Mouse (Mus musculus) midbrain, embryonic 13.5 days (tissue): ENCODE data around the gene Pawr. TPM values are rescaled to one million over a fixed set of nuclear protein-coding genes. Genes with fewer than 3 reads are reported as not detected.

Source experiments
- ATAC-seq: fragments of 200-750 bp; cut with Nextera tagmentation; 2 replicates; pipeline ENCODE4 v1.8.0; 2017; ENCODE audit warnings: mild to moderate bottlenecking, moderate TSS enrichment, moderate library complexity
- H3K27ac ChIP-seq: fragments of 300-500 bp; sonication (generic); 2 replicates; pipeline ENCODE4 v1.5.1; 2015; ENCODE audit warnings: inconsistent platforms, mild to moderate bottlenecking, moderate library complexity
- H3K27me3 ChIP-seq: fragments of 300-500 bp; sonication (generic); 2 replicates; pipeline ENCODE4 v1.6.1; 2015; ENCODE audit warnings: mild to moderate bottlenecking, inconsistent platforms
- H3K36me3 ChIP-seq: fragments of 300-500 bp; sonication (generic); 2 replicates; pipeline ENCODE4 v1.6.1; 2015; ENCODE audit warnings: mild to moderate bottlenecking, inconsistent platforms
- H3K4me1 ChIP-seq: fragments of 300-500 bp; sonication (generic); replicated peaks from 2 replicates; pipeline ENCODE4 v1.6.1; 2015; ENCODE audit warnings: inconsistent platforms
- H3K4me2 ChIP-seq: fragments of 300-500 bp; sonication (generic); replicated peaks from 2 replicates; pipeline ENCODE4 v1.6.1; 2015; ENCODE audit warnings: moderate library complexity, mild to moderate bottlenecking, inconsistent platforms
- H3K4me3 ChIP-seq: fragments of 300-500 bp; sonication (generic); replicated peaks from 2 replicates; pipeline ENCODE4 v1.5.1; 2015; ENCODE audit warnings: mild to moderate bottlenecking, inconsistent platforms
- H3K9ac ChIP-seq: fragments of 300-500 bp; sonication (generic); replicated peaks from 2 replicates; pipeline ENCODE4 v1.6.1; 2015; ENCODE audit warnings: mild to moderate bottlenecking, inconsistent platforms
- H3K9me3 ChIP-seq: fragments of 300-500 bp; sonication (generic); 2 replicates; pipeline ENCODE4 v1.6.1; 2016; ENCODE audit warnings: mild to moderate bottlenecking, inconsistent platforms
- WGBS: fragments of 180-500 bp; shearing (Covaris S2); methylation state at CpG from one replicate; pipeline ENCODE4 v1.1.7; 2015; 5-methylcytosine and 5-hydroxymethylcytosine counted together
- polyA plus RNA-seq: library from polyadenylated mRNA; unstranded; fragments of >200 nt; fragmentation: Nextera tagmentation; extraction: Ambion mirVana; gene quantifications from 2 replicates; pipeline ENCODE4 v1.2.1, GENCODE M21; 2015

Gene Pawr
- polyA plus RNA-seq, 1 experiment from 2014 or later, result 4.0 TPM

DNA sequence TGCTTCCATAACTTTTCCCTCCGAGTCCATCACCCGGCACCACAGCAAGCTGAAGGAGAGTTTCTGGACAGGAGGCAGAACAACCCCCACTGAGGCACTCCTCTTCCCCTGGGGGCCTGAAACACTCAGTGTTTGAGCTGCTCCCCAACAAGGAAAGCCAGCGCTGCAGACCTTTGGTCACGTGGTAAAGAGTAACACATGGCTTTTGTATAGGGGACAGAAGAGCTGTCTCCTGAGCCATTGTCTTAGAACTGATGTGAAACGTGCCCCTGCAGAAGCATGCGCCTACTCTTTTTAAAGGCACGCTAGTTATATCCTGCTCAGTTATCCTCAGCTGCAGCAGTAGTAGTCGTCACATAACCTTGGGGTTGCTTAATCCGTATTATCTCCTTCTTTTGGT lies 32.0 kb downstream of the Pawr start:
- Histone ChIP-seq H3K27me3 (no peaks in the 10 kb centered on the region), H3K4me2 (no peak overlapping the region), H3K27ac (no peak overlapping the region), H3K36me3 (no peaks in the 10 kb centered on the region), H3K4me3 (no peak overlapping the region), H3K4me1 (peaks cover 13% of the 10 kb centered on the region; the same call in 1 of the 2 replicates), H3K9ac (no peak overlapping the region), H3K9me3 (peaks cover 10% of the 10 kb centered on the region; the same call in 1 of the 2 replicates)
- no peak for ATAC-seq
- 42% methylated on average over 9 of the region's 9 CpGs for WGBS

DNA sequence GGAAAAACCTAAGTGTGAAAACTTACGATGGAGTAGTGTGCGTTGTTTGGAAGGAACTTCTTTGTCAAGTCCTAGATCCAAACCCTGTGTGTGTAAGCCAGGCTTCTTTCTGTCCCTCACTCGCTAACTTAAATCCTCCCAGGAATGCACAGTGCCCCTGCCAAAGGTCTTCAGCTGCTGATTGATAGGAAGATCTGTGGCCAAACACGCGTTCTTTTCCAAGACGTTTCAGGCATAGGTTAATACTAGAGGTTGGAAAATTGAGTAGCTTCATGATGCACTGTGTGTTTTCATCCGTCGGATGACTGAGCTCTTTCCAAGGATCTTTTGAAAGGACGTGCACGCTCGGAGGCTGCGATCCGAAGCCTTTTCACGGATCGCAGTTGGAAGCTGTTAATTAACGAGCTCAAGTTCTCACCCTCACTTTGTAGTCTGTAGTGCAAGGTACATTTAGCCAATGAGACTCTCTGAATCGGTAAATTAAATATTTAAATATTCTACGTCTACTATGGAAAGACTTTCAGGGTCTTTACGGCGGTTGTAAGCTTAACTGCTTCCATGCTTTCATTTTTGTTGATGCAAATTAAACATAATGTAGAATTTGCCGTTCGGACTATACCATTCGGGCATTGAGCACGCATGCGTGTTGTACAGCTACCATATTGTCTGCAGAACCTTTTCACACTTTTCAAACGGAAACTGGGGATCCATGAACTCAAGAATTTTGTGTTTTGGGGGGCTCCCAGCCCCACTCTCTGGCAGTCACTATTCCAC lies 33.2 kb downstream of the Pawr start:
- Histone ChIP-seq H3K4me2 (no peak overlapping the region), H3K27ac (no peak overlapping the region), H3K4me1 (peaks cover 13% of the 10 kb centered on the region; the same call in 1 of the 2 replicates), H3K36me3 (no peaks in the 10 kb centered on the region), H3K4me3 (no peak overlapping the region), H3K9ac (no peak overlapping the region), H3K9me3 (peaks cover 8% of the 10 kb centered on the region; the same call in 1 of the 2 replicates), H3K27me3 (no peaks in the 10 kb centered on the region)
- ATAC-seq, result no peak
- 73% methylated on average over 26 of the region's 26 CpGs for WGBS

DNA sequence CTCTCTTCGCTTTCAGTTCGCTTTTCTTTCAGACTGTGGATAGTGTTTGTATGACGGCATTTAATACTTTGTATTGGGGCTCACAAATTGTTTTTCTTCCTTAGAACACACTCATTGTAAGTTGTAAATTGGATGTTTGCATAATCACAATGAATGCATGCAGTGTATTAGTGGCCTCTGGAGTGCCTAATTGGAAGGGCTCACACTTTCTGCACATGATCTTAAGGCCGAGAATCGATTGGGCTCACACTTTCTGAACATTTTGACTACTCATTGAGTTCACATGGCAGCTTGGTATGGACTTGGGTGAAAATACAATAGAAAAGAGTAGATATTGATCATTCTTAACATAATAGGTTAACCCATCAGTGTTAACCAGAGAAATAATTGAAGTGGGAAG lies 34.3 kb downstream of the Pawr start:
- Histone ChIP-seq H3K4me2 (no peak overlapping the region), H3K36me3 (no peaks in the 10 kb centered on the region), H3K4me3 (no peak overlapping the region), H3K27me3 (no peaks in the 10 kb centered on the region), H3K27ac (no peak overlapping the region), H3K9ac (no peak overlapping the region), H3K4me1 (peaks cover 9% of the 10 kb centered on the region; the same call in 1 of the 2 replicates), H3K9me3 (peaks cover 8% of the 10 kb centered on the region; the same call in 1 of the 2 replicates)
- ATAC-seq, result no peak
- 96% methylated on average over 5 of the region's 5 CpGs for WGBS

DNA sequence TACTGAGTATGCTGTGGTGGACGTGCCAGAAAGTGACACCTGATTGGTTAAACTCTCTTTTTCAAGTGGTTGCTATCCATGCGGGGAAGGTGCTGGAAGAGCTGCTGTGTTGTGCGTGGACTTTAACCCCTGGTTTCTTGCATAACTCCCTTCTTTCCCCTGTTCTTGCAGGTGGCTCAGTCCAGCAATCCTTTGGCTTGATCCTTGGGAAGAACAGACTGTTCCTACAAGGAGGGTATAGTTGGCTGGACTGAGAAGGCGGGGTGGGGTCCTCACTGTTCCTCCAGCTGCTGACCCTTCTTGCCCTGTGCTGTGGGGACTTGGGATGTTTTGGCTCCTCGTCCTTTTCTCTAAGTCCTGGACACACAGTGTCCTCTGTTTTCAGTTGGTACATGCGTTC lies 36.4 kb downstream of the Pawr start:
- peaks cover 4% of the 10 kb centered on the region; the same call in 1 of the 2 replicates for H3K4me1 ChIP-seq
- no peak overlapping the region for H3K27ac ChIP-seq
- H3K9me3 ChIP-seq, result peaks cover 8% of the 10 kb centered on the region; the same call in 1 of the 2 replicates
- H3K9ac ChIP-seq, result no peak overlapping the region
- no peaks in the 10 kb centered on the region for H3K27me3 ChIP-seq
- no peak for ATAC-seq
- no peak overlapping the region for H3K4me3 ChIP-seq
- 91% methylated on average over 6 of the region's 6 CpGs for WGBS
- no peaks in the 10 kb centered on the region for H3K36me3 ChIP-seq
- H3K4me2 ChIP-seq, result no peak overlapping the region

DNA sequence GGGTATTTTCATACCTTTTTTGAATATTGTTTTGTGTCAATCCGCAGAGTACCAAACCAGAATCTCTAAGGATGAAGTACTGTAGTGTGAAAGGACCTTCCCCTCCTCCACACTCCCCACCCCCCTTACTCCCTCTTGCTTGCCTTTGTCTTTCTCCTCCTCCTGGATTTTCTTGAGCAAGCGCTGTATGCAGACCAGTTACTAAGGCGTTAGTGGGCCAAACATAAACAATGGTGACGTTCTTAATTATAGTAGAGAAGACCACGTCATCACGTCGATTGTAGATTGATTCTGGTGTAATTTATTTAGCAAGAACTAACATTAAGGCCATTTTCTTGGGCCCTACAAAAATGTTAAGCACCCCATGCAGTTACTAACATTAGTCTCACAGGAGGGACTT lies 40.3 kb downstream of the Pawr start:
- no peak overlapping the region for H3K4me2 ChIP-seq
- no peaks in the 10 kb centered on the region for H3K27me3 ChIP-seq
- H3K9ac ChIP-seq, result no peak overlapping the region
- no peak overlapping the region for H3K4me3 ChIP-seq
- no peaks in the 10 kb centered on the region for H3K4me1 ChIP-seq
- ATAC-seq, result no peak
- WGBS, result 62% methylated on average over 7 of the region's 7 CpGs
- peaks cover 4% of the 10 kb centered on the region; the same call in 1 of the 2 replicates for H3K9me3 ChIP-seq
- H3K36me3 ChIP-seq, result 0 out of 2 replicates have a peak, but pooled peaks cover 3% of the 10 kb centered on the region
- no peak overlapping the region for H3K27ac ChIP-seq

DNA sequence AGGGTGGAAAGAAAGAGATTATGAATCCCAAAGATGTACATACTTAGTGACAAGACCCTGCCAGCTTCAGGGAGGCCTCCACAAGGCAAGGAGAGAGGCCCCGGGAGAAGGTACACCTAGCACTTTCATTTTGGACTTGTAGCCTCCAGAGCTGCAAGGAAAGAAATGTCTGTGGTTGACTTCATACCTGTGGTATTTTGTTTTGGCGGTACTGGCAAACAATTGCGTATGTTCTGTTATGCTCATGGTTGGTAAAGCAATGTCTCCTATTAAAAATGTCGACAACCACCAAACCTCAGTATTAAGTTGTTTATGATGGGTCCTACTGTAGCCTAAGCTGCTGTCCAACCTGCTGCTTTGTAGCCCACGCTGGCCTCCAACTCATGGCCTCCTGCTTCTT lies 40.9 kb downstream of the Pawr start:
- no peak overlapping the region for H3K27ac ChIP-seq
- peaks cover 4% of the 10 kb centered on the region; the same call in 1 of the 2 replicates for H3K9me3 ChIP-seq
- 0 out of 2 replicates have a peak, but pooled peaks cover 3% of the 10 kb centered on the region for H3K36me3 ChIP-seq
- no peaks in the 10 kb centered on the region for H3K27me3 ChIP-seq
- H3K4me3 ChIP-seq, result no peak overlapping the region
- H3K4me2 ChIP-seq, result no peak overlapping the region
- ATAC-seq, result no peak
- no peaks in the 10 kb centered on the region for H3K4me1 ChIP-seq
- H3K9ac ChIP-seq, result no peak overlapping the region
- WGBS, result 97% methylated on average over 5 of the region's 5 CpGs

DNA sequence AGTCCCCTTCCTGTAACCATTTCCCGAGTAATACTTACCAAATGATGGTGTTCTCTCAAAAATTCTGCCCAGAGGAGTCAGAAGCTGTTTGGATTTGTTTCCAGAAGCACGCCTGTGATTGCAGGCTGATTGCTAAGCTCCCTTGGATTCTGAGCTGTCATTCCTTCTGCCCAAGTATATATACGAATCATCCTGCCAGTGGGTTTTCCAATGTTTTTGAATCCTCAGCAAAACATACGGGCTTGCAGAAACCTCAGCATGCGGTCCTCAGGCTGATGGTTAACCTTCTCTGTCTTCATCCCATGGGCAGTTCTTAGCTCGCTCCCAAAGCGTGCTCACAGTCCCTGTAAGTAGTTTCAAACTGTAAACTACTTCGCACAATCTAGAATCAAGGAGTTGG lies 43.9 kb downstream of the Pawr start:
- WGBS, result 93% methylated on average over 8 of the region's 8 CpGs
- ATAC-seq, result no peak

DNA sequence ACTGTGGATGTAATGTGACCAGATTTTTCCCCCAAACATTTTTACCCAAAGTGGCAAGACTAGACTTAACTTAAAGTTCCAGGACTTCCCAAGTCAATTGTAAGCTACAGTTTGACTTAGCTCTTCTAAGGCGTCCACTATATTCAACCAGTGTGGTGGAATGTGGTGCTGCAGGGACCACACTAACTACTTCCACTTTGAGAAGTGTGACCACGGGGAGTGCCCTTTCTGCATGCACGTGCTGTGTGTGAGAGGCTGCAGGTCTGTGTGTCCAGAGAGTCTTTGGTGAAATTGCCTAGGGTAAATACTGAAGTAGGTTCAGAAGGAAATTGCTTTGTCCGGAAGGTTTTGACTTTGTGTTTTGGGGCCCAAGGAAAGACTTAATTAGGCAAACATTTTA lies 44.4 kb downstream of the Pawr start:
- Histone ChIP-seq H3K4me2 (no peak overlapping the region), H3K27me3 (no peaks in the 10 kb centered on the region), H3K4me1 (no peaks in the 10 kb centered on the region), H3K27ac (no peak overlapping the region), H3K36me3 (0 out of 2 replicates have a peak, but pooled peaks cover 3% of the 10 kb centered on the region), H3K9ac (no peak overlapping the region), H3K4me3 (no peak overlapping the region), H3K9me3 (peaks cover 4% of the 10 kb centered on the region; the same call in 1 of the 2 replicates)
- ATAC-seq, result no peak
- WGBS, result 96% methylated on average over 4 of the region's 4 CpGs

More for the DNA sequence above, 43.9 kb downstream of the Pawr start:
- Histone ChIP-seq H3K27me3 (no peaks in the 10 kb centered on the region), H3K4me3 (no peak overlapping the region), H3K4me2 (no peak overlapping the region), H3K9me3 (peaks cover 4% of the 10 kb centered on the region; the same call in 1 of the 2 replicates), H3K36me3 (0 out of 2 replicates have a peak, but pooled peaks cover 3% of the 10 kb centered on the region), H3K9ac (no peak overlapping the region), H3K27ac (no peak overlapping the region), H3K4me1 (no peaks in the 10 kb centered on the region)

DNA sequence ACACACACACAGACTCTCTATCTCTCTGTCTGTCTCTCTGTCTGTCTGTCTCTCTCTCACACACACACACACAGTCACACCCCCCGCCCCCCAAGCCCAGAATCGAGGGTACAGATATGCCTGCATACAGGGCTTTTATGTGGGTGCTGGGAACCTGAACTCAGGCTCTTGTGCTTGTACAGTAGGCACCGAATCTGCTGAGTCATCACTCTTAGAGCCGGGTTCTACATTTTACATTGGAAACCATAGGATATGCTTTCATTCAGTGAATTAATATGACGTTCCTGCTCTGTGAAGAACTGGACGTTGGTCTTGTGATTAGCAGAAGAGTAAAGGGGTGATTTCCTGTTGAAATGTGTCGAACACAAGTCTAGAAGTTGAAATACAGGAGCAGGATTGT lies 45.4 kb downstream of the Pawr start:
- no peaks in the 10 kb centered on the region for H3K4me1 ChIP-seq
- 94% methylated on average over 7 of the region's 7 CpGs for WGBS
- H3K36me3 ChIP-seq, result 0 out of 2 replicates have a peak, but pooled peaks cover 3% of the 10 kb centered on the region
- ATAC-seq, result no peak
- no peak overlapping the region for H3K27ac ChIP-seq
- H3K9ac ChIP-seq, result no peak overlapping the region
- no peaks in the 10 kb centered on the region for H3K27me3 ChIP-seq
- H3K4me2 ChIP-seq, result no peak overlapping the region
- H3K9me3 ChIP-seq, result peaks cover 4% of the 10 kb centered on the region; the same call in 1 of the 2 replicates
- no peak overlapping the region for H3K4me3 ChIP-seq

DNA sequence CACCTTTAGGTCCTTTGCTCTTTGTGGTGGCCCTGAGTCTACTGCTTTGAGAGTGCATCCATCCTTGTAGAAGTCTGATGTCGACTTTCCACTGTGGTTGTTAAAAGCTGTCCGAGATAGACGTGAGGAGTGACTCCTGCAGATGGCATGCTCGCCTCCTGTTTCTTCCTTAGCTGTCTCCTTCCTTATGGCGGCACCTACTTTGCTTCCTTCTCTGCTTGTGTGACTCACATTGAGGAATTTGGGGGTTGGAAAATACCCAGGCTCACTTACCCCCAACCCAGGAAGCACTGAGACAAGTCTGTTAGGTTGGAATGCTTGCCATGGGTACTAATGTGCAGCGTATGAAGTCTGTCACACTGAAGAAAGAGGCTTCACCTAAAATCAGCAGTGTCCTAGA lies 46.1 kb downstream of the Pawr start:
- no peak overlapping the region for H3K27ac ChIP-seq
- no peak overlapping the region for H3K4me3 ChIP-seq
- H3K4me2 ChIP-seq, result no peak overlapping the region
- H3K9ac ChIP-seq, result no peak overlapping the region
- no peaks in the 10 kb centered on the region for H3K4me1 ChIP-seq
- 0 out of 2 replicates have a peak, but pooled peaks cover 3% of the 10 kb centered on the region for H3K36me3 ChIP-seq
- WGBS, result 96% methylated on average over 6 of the region's 6 CpGs
- no peak for ATAC-seq
- no peaks in the 10 kb centered on the region for H3K27me3 ChIP-seq
- peaks cover 4% of the 10 kb centered on the region; the same call in 1 of the 2 replicates for H3K9me3 ChIP-seq

DNA sequence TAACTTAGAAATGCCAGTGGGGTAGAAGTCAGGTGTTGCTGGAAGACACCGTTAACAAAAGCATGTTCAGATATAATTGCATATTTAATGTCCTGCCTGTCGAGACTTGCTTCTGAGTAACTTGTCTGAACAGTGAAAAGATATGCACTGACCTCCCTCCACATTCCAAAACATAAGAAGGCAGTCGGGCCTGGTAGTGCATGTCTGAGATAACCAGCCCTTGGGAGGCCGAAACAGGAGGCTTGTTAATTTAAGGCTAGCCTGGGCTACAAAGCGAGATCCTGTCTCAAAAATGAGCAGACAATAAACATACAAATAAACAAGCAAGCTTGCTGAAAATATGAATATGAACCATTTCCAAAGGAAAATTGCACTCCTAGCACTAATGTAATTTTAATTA lies 46.6 kb downstream of the Pawr start:
- Histone ChIP-seq H3K4me2 (no peak overlapping the region), H3K27me3 (no peaks in the 10 kb centered on the region), H3K4me1 (no peaks in the 10 kb centered on the region), H3K27ac (no peak overlapping the region), H3K9ac (no peak overlapping the region), H3K36me3 (0 out of 2 replicates have a peak, but pooled peaks cover 3% of the 10 kb centered on the region), H3K9me3 (peaks cover 4% of the 10 kb centered on the region; the same call in 1 of the 2 replicates), H3K4me3 (no peak overlapping the region)
- 91% methylated on average over 5 of the region's 5 CpGs for WGBS
- ATAC-seq, result no peak

DNA sequence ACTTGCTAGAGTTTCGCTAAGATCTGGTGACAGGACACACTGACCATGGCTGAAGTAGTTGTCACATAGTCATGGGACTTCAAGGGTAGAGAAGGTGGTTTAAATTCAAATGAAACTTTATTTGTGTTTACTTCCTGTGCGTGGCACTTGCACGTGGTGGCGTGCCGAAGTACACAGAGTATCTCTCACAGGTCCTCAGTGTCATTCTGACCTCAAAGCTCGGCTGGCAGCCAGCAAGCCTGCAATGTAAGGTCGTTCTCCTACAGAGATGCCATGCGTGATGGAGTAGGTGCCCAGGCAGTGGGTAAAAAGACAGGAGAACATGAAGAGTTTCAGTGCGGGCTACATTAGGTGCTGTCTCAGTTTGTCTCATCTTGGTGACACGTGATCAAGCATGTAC lies 48.8 kb downstream of the Pawr start:
- 0 out of 2 replicates have a peak, but pooled peaks cover 5% of the 10 kb centered on the region for H3K4me1 ChIP-seq
- no peak overlapping the region for H3K9ac ChIP-seq
- WGBS, result 93% methylated on average over 10 of the region's 10 CpGs
- H3K27me3 ChIP-seq, result no peaks in the 10 kb centered on the region
- no peak for ATAC-seq
- H3K4me3 ChIP-seq, result no peak overlapping the region
- no peaks in the 10 kb centered on the region for H3K36me3 ChIP-seq
- H3K4me2 ChIP-seq, result no peak overlapping the region
- H3K9me3 ChIP-seq, result no peaks in the 10 kb centered on the region
- no peak overlapping the region for H3K27ac ChIP-seq
